Mouse (Mus musculus) c-Kit-positive CD71-positive TER-119-negative erythroid progenitor cells, embryonic 14.5 days (primary cell): ENCODE data around the gene Fus.

Experiments
- DNase-seq: peaks from one replicate; pipeline ENCODE4 v3.0.0-alpha.2; 2013; ENCODE audit warnings: low read depth

Fus gene

GRCm38 (mm10) chr7:127944614-127945013 is 22.6 kb upstream of the Fus start:
- no peak for DNase-seq

- no peak for DNase-seq
Measured at GRCm38 (mm10) chr7:127946470-127947023, 20.7 kb upstream of the Fus start, which contains the start of gene Prss36. Gene Prss36, minus strand, starts transcription at chr7:127946725.

GRCm38 (mm10) chr7:127952864-127953581 is 14.2 kb upstream of the Fus start:
- no peak for DNase-seq

- no peak for DNase-seq
Measured at GRCm38 (mm10) chr7:127959364-127959763, 7.9 kb upstream of the Fus start.

- DNase-seq = no peak
Measured at GRCm38 (mm10) chr7:127966371-127966918, 812 bp upstream of the Fus start.

- peak; percentile 45 for DNase-seq
Measured at GRCm38 (mm10) chr7:127967922-127968828, 918 bp downstream of the Fus start.

GRCm38 (mm10) chr7:127974413-127974930 is 7.2 kb downstream of the Fus start:
- DNase-seq = no peak

- DNase-seq = no peak
Measured at GRCm38 (mm10) chr7:127978856-127979255, 11.6 kb downstream of the Fus start.

- DNase-seq = no peak
Measured at GRCm38 (mm10) chr7:127980606-127981005, 13.3 kb downstream of the Fus start.

- no peak for DNase-seq
Measured at GRCm38 (mm10) chr7:127988904-127989303, 21.6 kb downstream of the Fus start.

- DNase-seq = peak; percentile 75
Measured at GRCm38 (mm10) chr7:127991643-127992487, 24.6 kb downstream of the Fus start.

GRCm38 (mm10) chr7:127992488-127993340 is 25.5 kb downstream of the Fus start:
- no peak for DNase-seq

- peak; percentile 36 for DNase-seq
Measured at GRCm38 (mm10) chr7:127993341-127993977, 26.2 kb downstream of the Fus start, which contains the start of gene Pycard. Gene Pycard, minus strand, starts transcription at chr7:127993867.

- DNase-seq = no peak
Measured at GRCm38 (mm10) chr7:127999436-127999835, 32.2 kb downstream of the Fus start.

GRCm38 (mm10) chr7:128000068-128000950 is 33.1 kb downstream of the Fus start:
- no peak for DNase-seq

- no peak for DNase-seq
Measured at GRCm38 (mm10) chr7:128003098-128003497, 35.8 kb downstream of the Fus start.

- DNase-seq = no peak
Measured at GRCm38 (mm10) chr7:128003688-128004087, 36.4 kb downstream of the Fus start, which contains the start of gene Trim72. Gene Trim72, plus strand, starts transcription at chr7:128003949.

- no peak for DNase-seq
Measured at GRCm38 (mm10) chr7:128004150-128004486, 36.9 kb downstream of the Fus start.
